Mouse (Mus musculus) 3T3-L1 (cell line): Measurements from ENCODE around the gene Tmed10.
A peak's percentile ranks its signal among the peaks of the same experiment; 100 is the strongest.

Experiments
- DNase-seq: peaks from one replicate; pipeline ENCODE4 v3.0.0-alpha.2; 2015; ENCODE audit warnings: low read depth, low spot score

Gene Tmed10

DNA sequence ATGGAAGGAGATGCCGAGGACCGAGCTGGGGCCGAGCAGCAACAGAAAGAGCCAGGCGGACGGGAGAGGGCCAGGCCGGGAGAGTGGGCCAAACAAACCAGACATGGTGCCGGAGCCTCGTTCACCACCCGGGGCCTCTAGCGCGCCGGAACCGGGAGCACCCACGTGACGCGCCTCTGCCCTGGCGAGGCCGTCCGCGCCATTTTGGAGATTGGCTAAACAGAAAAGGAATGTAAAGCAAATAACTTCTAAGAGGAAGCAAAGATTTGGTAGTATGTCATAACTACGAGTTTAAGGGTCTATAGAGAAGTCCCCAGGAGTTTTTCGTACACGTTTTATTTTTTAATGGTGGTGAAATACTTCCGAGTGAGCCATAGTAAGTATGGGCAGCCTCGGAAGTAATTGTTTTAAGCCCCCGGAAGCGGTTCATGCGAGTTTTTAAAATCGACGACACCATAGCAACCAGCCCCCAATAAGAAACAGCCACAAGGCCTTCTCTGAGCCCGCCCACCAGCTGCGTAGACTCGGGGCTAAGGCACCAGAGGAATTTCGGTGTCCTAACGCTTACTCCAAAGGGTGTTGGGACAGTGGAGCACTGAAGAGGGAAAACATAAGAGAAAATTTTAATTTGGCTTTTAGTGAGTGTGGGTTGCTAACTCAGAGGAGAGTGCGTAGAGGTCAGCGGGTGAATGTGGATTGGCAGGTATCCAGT is at the start of gene Tmed10:
TSS of gene Tmed10 (minus strand) at position 287 of the 712 bp plus-strand sequence.
- DNase-seq, result peak; percentile 96

DNA sequence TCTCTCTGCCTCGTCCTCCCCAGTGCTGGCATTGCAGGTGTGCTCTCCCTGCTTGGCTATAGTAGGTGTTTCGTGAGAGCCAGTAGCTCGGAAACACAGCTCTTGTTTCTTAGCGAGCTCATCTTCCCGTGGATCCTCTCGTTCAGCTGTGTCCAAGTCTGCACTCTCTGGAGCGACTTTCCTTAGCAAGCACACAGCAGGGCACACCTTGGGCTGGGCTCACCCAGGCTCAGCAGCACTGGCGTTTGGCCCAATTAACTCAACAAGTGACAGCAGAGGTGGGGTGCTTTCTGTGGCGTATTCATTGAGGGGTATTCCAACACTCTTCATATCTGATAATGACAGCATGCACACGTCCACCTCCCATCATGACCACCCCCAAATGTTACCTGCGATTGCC is 48.6 kb upstream of the Tmed10 start:
- DNase-seq, result no peak

DNA sequence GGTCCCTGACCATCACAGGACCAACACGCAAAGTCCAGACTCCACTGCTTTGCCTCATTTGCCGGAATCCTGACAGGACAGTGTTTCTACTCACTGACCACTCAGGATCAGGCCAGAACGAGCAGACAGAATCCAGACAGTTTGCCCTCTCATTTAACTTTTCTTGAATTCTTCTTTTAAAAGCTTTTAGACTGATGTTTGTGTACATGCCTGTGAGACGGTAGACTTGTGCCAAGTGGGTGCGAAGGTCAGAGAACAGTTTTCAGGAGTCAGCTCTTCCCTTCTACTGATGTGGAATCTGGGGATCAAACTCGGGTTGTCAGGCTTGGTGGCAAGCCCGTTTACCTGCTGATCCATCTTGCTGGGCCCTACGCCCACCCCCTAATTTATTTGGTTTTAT is 47.9 kb upstream of the Tmed10 start:
- DNase-seq, result no peak

DNA sequence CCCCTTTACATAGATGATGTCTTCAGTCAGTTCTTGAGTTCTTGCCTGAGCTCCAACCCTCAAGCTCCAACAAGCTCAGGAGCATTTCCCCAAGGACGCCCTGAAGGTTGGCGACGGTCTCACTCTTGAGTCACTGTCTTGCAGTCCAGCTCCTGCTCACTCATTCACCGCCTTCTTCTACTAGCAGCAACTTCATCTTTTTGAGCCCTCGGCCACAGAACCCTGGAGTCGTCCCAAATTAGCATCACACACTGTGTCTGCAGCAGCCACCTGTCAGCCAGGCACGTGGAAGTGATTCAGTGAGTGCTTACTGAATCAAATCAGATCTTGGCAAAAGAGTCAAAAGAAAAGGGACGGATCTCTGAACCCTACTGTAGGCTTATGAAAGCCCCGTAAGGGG is 46.3 kb upstream of the Tmed10 start:
- DNase-seq, result peak; percentile 36

DNA sequence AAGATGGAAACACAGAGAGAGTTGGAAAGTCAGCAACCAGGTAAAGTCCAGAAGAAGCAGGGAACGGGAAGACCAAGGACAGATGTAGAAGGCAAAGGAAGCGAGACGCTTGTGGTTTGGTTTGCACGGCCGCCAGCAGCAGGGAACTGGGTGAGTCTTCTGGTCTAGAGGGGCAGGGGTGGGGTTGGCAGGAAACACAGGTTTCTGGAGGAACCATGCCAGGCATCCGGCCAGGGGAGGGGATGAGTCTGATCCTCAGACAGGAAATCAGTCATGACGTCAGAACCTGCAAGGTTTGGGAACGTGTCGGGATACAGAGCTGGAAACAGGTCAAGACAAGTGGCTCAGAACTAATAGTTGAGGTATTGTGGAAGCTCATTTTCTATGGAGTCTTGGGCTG is 43.2 kb upstream of the Tmed10 start:
- peak; percentile 12 for DNase-seq

DNA sequence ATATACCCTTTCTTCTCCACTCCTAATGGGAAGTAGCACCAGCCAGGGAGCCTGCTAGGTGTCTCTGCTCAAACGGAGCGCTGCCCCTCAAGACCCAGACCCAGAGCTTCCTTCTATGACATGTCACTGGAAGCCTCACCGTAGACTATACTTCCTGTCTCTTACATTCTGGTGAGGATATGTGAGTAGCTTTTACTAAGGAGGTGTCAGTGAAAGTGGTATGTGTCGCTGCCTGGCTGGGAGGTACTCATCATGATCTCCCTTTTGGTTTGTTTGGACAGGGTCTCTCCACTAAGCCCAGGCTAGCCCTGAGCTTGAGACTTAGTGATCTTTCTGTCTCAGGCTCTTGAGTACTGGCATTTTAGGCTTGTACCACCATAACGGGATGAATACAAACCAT is 41.7 kb upstream of the Tmed10 start:
- no peak for DNase-seq

DNA sequence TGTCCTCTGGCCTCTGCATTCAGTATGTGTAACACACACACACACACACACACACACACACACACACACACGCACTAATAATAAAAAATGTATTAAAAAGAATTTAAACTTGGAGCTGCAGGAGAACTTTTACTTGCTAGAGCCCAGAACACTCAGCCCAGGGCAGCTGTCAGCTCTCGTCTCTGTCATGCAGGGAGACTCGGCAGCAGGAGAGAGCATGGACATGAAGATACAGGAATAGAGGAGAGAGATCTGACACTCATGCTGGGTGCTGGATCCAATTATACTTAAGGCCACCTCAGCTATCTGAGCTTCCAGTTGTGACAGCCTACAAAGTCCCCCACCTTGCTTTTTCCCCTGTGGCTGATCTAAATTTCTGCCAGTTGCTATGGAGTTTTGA is 41.2 kb upstream of the Tmed10 start:
- DNase-seq, result no peak

DNA sequence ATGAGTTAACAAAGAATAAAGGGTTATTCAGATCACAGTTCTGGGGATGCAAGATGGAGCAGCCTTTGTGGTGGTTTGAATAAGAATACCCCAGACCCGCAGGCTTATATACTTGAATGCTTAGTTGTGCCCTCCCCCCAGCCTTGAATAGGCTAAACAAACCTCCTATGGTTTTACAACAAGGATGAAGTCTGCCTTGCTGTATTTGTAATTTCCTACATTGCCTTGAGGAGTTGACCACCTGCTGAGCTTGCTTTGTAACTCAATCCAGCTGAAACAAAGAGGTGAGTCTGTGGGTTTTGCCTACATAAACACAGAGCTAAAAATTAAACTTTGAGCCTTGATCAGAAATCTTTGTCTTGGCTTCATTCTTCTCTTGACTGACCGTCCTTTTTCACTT is 36.5 kb upstream of the Tmed10 start:
- DNase-seq, result no peak

DNA sequence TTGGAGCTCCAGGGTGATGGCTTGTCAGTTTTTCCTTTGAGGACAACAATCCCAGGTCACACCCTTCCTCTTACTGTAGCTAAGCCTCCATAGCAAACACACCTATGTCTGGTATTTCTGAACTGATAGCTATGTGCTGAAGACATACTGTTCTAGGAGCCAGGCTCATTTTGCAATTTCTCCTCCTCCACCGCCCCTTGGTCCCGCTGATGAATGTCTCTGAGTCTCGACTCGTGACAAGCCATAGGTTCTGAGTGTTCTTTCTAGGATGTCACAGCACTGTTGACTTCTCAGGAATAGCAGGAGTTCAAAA is 23.3 kb upstream of the Tmed10 start:
- DNase-seq, result no peak

DNA sequence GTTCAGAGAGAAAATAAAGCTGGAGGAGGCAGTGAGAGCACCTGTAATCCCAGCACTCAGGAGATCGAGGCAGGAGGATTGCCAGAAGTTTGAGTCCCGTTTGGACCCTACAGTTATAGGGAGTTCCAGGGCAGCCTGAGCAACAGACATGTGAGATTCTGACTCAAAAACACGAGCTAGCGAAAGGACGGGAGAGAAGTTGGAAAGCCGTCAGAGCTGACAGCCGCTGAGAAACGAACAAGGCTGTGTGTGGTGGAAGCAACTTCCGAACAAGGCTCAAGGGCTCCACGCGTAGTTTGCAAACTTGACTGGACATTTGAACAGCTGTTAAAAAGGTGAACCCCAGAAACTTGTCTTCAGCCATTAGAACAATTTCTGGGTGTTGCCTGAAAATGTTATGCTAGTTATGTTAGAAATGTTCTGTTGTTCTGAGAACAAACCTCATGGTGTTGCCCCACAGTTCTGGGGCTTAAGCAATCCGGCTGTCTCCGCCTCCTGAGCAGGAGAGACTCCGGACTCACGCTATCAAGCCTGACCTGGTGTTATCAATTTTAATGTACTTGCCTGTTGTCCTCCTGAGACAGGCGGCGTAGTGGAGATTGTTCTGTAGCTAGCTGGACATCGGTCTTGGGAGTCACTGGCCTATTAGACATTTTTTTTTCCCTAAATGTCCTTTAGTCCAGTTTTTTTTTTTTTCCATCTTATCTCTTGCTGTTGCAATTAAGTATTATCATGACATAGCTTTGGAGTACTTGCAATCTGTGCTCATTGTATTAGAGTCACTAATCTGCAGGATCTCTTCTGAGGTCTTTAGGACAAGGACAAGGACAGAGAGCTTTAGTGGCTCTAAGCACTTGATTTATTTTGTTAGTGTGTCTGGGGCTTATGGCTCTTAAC is 22.7 kb upstream of the Tmed10 start:
- no peak for DNase-seq

DNA sequence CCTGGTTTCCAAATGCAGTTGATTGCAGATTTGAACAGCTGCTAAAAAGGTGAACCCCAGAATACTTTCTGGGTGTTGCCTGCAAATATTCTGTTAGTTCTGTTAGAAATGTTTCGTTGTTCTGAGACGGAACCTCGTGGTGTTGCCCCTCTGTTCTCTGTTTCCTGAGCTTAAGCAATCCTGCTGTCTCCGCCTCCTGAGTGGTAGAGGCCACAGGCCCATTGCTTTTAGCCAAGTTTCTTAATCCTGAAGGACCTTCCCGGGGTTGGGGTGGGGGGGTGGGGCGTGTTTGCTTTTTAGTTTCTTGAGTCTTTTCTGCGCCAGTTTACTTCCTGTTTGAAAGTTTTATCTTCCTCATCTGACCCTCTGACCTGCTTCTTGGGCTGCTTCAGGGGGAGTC is 19.3 kb upstream of the Tmed10 start:
- no peak for DNase-seq

DNA sequence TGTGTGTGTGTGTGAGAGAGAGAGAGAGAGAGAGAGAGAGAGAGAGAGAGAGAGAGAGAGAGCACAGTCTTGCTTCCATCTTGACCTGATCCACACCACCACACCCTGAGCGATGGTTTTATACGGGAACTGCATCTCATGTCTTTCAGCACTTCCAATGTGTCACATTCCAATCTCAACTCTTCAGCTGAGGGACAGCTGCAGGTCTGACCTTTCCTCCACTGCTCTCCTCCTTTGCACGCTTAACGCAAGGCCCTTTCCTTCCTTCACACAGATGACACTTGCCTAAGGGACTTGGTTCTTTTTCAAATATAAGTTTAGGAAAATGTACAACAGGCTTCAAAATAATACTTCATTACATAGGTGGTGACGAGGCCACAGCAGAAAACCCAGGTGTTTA is 18.9 kb upstream of the Tmed10 start:
- DNase-seq, result no peak

DNA sequence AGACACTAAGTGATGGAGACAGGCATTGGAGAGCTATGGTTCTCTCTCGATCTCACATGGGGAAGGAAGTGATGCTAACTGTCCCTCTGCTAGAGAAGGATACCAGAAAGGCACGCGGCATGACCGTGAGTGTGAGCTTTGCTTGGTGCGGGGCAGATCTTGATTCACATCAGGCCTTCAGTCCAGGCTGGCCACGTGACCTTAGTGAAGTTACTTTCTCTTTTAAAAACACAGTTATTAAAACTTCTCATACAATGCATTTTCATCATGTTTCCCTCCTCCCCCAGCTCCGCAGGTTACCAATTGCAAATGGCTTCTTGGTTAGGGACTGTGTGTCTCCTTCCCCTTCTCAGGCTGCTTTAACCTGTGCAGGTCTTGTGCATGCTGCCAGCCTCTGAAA is 16.5 kb upstream of the Tmed10 start:
- DNase-seq, result no peak

DNA sequence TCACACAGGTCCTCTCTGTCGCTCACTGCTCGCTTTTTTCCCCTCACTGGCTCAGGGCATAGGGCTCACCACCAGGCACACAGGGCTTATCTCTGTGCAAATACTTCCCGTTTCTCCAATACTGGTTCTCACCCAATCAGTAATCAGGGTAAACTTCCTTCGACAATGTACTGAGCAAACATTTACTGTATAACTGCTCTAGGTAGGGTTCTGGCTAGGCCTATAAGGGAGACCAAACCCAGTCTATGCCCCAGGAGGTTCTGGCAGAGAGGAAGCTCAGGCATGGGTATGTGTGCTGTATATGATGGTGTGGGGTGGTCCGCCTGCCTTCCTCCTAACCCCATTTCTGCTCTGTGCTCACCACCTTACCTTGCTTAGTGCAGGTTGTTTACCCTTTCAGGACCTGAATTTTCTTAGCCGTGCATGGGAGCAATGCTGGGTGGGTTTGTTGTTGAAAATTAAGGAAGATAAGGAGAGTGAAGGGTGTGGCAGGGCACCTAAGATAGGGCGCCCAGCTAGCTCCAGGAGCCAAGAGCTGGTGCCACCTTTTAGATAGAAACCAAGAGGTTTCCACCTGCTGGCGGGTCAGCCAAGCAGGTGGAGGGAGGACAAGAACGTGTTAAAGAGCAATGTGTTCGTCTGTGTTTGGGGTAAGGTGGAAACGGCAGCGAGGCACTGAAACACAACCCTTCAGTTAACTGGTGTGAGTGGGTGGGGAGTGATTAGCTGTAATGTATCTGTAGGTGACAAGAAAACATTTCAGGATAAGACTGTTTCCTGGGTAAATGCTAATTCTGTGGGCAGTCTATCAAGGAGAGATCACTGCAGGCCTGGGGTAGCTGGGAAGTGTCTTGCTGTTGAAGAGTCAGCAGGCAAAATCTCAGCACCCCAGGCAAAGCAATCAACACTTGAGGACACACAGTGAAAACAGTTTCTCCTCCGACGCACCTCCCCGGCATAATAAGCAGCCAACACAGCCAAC is 14.8 kb upstream of the Tmed10 start:
- DNase-seq, result no peak

DNA sequence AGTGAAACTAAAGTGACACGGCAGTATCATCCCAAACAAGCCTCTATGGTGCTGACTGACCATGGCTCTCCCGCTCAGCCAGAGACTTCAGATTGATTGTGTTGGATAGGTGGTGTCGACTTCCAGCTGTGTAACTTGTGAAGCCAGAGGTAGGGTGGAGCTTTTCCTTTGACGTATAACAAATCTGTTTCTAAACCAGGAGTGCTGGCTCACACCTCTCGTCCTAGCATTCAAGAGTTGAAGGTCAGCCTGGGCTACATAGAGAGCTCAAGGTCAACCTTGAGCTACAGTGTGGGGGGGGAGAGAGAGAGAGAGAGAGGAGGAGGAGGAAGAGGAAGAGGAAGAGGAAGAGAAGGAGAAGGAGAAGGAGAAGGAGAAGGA is 11.3 kb upstream of the Tmed10 start:
- no peak for DNase-seq

DNA sequence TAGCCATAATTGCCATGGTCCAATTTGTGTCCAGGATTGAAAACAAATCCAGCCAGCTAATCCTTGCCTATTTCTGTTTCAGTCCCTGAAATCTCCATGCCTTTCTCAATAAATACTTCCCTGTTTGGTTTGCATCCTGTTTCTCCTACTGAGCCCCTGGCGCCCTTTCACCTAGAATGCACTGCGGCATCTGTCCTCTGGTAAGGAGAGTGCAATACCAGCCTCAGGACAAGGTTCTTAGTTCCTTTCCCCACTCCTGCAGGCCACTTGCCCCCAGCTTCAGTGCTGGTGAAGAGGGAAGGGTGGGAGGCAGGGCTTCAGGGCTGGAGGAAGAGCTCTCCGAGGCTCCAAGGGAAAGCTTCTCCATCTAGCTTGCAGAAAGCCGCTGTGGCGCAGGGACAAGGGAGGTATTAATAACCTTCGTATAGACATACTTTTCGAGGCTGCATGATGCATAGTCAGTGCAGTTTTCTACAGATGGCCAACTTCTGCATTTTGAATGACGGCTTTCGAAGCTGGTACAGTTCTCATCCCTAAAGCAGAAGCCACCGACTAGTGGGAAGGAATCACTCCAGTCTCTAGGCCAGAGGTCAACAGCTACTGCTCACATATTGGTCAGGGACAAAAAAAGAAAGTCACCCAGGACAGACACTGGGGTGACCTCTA is 10.8 kb upstream of the Tmed10 start:
- DNase-seq, result no peak

DNA sequence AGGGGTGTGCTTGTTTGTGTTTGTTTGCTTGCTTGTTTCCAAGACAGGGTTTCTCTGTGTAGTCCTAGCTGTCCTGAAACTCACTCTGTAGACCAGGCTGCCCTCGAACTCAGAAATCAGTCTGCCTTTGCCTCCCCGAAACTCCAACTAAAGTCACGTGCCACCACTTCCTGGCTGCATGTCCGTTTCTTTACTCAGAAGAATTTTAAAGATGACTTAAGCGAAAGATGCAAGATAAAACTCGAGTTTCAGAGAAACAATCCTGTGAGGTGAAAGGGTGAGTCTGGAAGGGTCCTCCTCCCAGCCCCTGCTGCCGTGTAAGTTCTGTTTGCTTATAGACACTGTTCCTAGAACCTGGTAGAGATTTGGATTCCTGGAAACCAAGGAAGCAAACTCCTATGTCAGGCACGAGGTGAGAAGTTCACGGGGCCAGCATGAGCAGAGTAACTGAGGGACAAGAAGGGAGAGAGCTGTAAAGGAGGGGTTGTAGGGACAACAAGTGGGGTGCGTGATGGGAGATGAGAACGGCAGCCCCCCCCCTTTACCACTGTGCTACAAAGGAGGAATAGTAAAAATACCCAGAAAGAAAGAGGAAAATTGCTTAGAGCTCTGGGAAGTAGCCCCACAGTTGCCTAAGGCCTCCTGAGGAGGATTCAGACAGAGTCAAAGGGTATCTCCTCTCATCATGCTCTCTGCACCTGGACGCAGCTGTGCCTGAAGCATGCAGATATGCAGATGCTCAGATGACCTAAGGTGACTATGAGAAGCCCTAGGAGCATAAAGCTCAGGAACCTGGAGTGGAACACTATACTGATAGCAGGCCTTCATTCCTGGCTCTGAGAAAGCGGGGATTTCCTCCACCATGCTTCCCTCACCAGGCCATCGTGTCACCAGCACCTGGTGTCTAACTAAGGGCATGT is 8.4 kb upstream of the Tmed10 start:
- no peak for DNase-seq

DNA sequence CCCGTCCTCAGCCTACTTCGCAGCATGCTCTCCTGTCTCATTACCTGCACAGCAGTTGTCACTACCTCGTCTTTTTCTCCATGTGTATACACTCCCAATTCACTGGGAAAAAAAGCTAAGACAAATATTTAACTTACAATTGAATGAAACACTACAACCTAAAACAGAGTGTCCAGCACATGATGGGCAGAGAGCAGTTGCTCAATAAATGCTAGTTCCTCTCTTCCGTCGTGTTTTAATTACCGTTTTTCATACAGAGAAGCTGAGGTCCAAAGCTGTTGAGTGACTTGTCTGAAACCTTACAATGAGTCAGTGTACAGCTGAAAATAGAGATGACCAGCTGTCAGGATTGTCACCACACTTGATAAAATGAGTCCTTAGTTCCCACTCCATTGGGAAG is 6.9 kb upstream of the Tmed10 start:
- no peak for DNase-seq

DNA sequence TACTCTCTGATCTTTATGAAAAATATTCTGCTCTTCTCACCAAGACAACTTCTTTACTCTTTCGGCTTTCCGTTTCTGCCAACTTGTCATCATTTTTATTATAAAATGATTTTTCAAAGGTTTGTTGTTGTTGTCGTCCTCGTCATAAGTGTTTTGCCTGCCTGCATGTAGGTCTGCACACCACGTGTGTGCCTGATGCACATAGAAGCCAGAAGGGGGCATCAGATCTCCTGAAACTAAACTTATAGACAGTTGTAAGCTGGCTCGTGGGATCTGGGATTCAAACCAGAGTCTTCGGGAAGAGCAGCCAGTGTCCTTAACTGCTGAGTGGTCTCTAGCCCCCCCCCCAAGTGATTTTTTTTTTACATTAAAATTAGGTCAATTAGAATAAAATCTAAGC is 6.3 kb upstream of the Tmed10 start:
- no peak for DNase-seq

DNA sequence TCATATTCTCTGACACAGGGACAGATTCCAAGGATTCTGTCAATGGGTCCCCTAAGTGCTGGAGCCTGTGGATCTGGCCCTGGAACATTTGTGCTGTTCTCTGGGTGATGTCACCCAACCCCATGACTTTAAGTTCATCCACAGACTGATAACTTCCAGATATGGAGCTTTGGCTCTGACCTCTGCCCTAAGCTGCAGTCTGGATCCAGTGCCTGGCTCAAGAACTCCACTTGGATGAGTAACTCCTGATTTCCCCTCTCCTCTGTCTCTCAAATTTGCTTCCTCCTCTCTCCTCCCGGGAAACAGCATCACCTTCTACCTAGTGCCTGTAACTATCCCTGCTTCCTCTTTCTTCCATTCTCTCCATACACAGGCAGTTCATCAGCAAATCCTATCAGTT is 5.7 kb upstream of the Tmed10 start:
- no peak for DNase-seq

DNA sequence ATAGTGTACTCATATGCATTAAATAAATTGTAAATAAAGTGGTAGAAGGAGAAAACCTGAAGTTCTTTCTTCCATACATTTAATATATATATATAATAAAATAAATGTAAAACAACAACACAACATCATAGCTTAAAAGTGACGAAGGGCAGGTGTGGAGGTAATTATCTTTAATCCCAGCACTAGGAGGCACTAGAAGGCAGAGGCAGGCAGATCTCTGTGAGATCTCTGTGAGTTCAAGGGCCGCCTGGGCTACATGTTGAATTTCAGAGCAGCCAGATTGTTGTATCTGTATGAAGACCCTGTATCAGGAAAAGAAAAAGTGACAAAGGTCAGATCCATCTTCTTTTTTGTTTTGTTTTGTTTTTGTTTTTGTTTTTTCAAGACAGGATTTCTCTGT is 3.6 kb upstream of the Tmed10 start:
- DNase-seq, result no peak
